Mouse (Mus musculus) C2C12 (cell line): ENCODE data around the gene Zfand5.

ENCODE experiments used
- CEBPB ChIP-seq: IDR thresholded peaks from one replicate; pipeline ENCODE4 v1.6.1; 2011; ENCODE audit warnings: low read depth, mild to moderate bottlenecking, control low read depth, moderate library complexity
- CTCF ChIP-seq: IDR thresholded peaks from one replicate; pipeline ENCODE4 v1.5.1; 2011; ENCODE audit not compliant: control insufficient read depth, insufficient read depth, insufficient read length
- FOSL1 ChIP-seq: IDR thresholded peaks from one replicate; pipeline ENCODE4 v1.8.0; 2011; ENCODE audit warnings: mild to moderate bottlenecking, low read length; ENCODE audit not compliant: poor library complexity, insufficient read depth, severe bottlenecking
- MAX ChIP-seq: IDR thresholded peaks from one replicate; pipeline ENCODE4 v1.6.1; 2011; ENCODE audit warnings: mild to moderate bottlenecking, control low read depth
- MYOD1 ChIP-seq: IDR thresholded peaks from one replicate; pipeline ENCODE4 v1.6.1; 2011; ENCODE audit warnings: low read depth; ENCODE audit not compliant: control insufficient read depth, insufficient read length
- MYOG ChIP-seq: IDR thresholded peaks from one replicate; pipeline ENCODE4 v1.6.1; 2011; ENCODE audit not compliant: control insufficient read depth, insufficient read length; ENCODE audit errors: extremely low read depth
- USF1 ChIP-seq: IDR thresholded peaks from one replicate; pipeline ENCODE4 v1.6.1; 2011; ENCODE audit warnings: low read depth, mild to moderate bottlenecking, control low read depth, moderate library complexity

DNA sequence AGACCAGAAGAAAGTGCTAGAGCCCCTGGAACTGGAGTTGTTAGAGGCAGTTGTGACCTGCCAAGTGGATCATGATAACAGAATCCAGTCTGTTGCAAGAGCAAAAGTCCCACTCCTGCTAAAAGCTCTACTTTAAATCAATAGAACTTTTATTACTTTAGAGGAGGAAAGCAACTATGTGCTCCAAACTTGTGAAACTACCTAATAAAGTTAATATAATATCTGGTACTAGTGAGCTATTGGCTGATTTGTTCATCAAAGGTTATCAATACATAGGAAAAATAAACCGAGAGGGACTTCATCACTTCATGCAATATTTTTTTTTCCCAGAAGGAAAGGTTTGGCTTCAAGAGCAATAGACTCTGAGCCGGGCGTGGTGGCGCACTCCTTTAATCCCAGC lies 25.3 kb downstream of the Zfand5 start:
- TF ChIP-seq MYOG (no peak), CTCF (no peak), USF1 (no peak), CEBPB (no peak), MAX (no peak), MYOD1 (no peak), FOSL1 (no peak)
